Mouse (Mus musculus) bone marrow macrophage, adult 2 months (primary cell): ENCODE measurements around the gene Akap7.

ENCODE experiments used
- CTCF ChIP-seq: IDR thresholded peaks from 2 replicates; pipeline ENCODE4 v1.5.1; 2012; ENCODE audit warnings: low read depth, mild to moderate bottlenecking, low read length, moderate library complexity
- POLR2A ChIP-seq: IDR thresholded peaks from 2 replicates; pipeline ENCODE4 v1.6.1; 2012; ENCODE audit warnings: mild to moderate bottlenecking, low read depth, low read length, borderline replicate concordance

DNA sequence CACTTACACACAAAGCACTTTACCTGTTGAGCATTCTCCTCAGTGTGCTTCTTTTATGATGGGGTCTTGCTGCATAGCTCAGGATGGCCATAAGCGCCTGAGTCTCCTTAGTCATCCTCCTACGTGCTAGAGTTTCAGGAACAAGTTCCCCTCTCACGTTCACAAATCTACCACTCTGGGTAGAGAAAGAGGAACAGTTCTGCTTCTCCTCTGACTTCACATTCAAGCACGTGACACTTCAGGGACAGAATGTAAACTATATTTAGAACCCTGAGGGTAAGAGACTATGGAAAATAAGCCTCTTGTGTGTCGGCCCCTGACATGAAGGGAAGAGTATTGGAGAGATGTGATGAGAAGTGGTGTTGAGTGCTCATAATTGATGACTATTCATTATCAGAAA is 10.7 kb upstream of the Akap7 start:
- TF ChIP-seq POLR2A, result no peak
- TF ChIP-seq CTCF, result no peak
